Mouse (Mus musculus) mesoderm, embryonic 11.5 days (tissue): ENCODE data around the gene Tas2r116.

Experiments
- DNase-seq: peaks from one replicate; pipeline ENCODE4 v3.0.0-alpha.2; 2012; ENCODE audit warnings: low read depth, low spot score

Gene Tas2r116

GRCm38 (mm10) chr6:132855138-132855537, at the start of gene Tas2r116:
Gene Tas2r116 (plus strand): TSS chr6:132855438.
- no peak for DNase-seq

- DNase-seq: no peak
Observed at GRCm38 (mm10) chr6:132846842-132847241, 8.4 kb upstream of the Tas2r116 start, which contains the start of gene Tas2r123. Gene Tas2r123 (plus strand): TSS chr6:132847142.

DNA sequence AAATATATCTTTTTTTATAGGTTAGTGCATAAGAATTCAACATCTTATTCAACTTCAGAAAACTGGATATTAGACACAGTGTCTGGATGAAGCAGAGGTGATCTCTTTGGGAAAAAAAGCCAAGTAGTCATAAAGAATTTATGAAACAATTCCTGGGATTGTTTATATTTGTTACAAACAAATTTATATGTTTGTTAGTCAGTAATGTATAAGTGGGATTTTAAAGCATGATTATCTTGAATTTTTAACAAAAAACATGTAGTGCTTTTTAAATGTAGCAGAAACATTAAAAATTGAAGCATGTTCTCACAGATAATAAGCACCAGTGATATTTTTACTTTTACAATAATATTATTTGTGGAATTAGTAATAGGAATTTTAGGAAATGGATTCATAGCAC, 12.5 kb downstream of the Tas2r116 start, which contains the start of gene Tas2r110:
TSS of gene Tas2r110 (plus strand) at position 301 of the 400 bp plus-strand sequence.
- no peak for DNase-seq

DNA sequence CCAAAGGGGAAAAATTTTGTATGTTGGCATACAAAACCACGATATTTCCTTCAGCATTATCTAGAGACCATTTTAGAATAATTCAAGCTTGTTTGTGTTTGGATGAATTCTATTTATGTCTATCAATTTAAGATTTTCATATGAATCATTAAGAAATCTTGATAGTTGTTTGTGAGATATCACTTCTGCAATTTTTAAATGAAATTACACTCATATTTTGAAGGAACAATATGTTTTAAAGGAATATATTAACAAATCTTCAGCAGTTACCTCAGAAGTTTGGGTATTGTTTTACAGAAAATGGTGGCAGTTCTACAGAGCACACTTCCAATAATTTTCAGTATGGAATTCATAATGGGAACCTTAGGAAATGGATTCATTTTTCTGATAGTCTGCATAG, 37.5 kb downstream of the Tas2r116 start, which contains the start of gene Tas2r113:
TSS of gene Tas2r113 (plus strand) at position 301 of the 400 bp plus-strand sequence.
- DNase-seq: no peak
